Mouse (Mus musculus) liver, embryonic 16.5 days (tissue): ENCODE measurements around the gene Vps33b. TPM values are rescaled to one million over a fixed set of nuclear protein-coding genes. Genes with fewer than 3 reads are reported as not detected.
A peak's percentile ranks its signal among the peaks of the same experiment; 100 is the strongest.

ENCODE experiments used
- ATAC-seq: fragments of 200-750 bp; cut with Nextera tagmentation; 2 replicates; pipeline ENCODE4 v1.8.0; 2017; ENCODE audit warnings: low read depth, mild to moderate bottlenecking, moderate number of reproducible peaks, moderate library complexity
- H3K27ac ChIP-seq: fragments of 300-500 bp; sonication (generic); 2 replicates; pipeline ENCODE4 v1.5.1; 2014; ENCODE audit warnings: mild to moderate bottlenecking, low read length
- H3K27me3 ChIP-seq: fragments of 300-500 bp; sonication (generic); 2 replicates; pipeline ENCODE4 v1.6.1; 2014; ENCODE audit warnings: low read depth, low read length, mixed read lengths; ENCODE audit not compliant: control insufficient read depth, insufficient read depth
- H3K36me3 ChIP-seq: fragments of 300-500 bp; sonication (generic); 2 replicates; pipeline ENCODE4 v1.6.1; 2014; ENCODE audit warnings: mild to moderate bottlenecking; ENCODE audit not compliant: control insufficient read depth, insufficient read depth
- H3K4me1 ChIP-seq: fragments of 300-500 bp; sonication (generic); 2 replicates; pipeline ENCODE4 v1.6.1; 2014; ENCODE audit warnings: low read depth, low read length, mixed read lengths; ENCODE audit not compliant: control insufficient read depth
- H3K4me2 ChIP-seq: fragments of 300-500 bp; sonication (generic); 2 replicates; pipeline ENCODE4 v1.6.1; 2014; ENCODE audit warnings: low read depth, low read length, mixed read lengths
- H3K4me3 ChIP-seq: fragments of 300-500 bp; sonication (generic); 2 replicates; pipeline ENCODE4 v1.5.1; 2014; ENCODE audit warnings: low read depth, mild to moderate bottlenecking, low read length
- H3K9ac ChIP-seq: fragments of 300-500 bp; sonication (generic); 2 replicates; pipeline ENCODE4 v1.6.1; 2014; ENCODE audit warnings: low read depth, low read length
- H3K9me3 ChIP-seq: fragments of 300-500 bp; sonication (generic); replicated peaks from 2 replicates; pipeline ENCODE4 v1.6.1; 2016; ENCODE audit warnings: low read length; ENCODE audit not compliant: control insufficient read depth
- WGBS: fragments of 180-500 bp; shearing (Covaris S2); extraction: QIAGEN DNeasy Blood & Tissue Kit; methylation state at CpG from one replicate; pipeline ENCODE4 v1.1.7; 2014; ENCODE audit not compliant: insufficient replicate concordance; 5-methylcytosine and 5-hydroxymethylcytosine counted together
- polyA plus RNA-seq: library from polyadenylated mRNA; unstranded; fragments of >200 nt; fragmentation: Nextera tagmentation; extraction: Ambion mirVana; gene quantifications from 2 replicates; pipeline ENCODE4 v1.2.1, GENCODE M21; 2015

Vps33b gene
- polyA plus RNA-seq, 1 experiment from 2014 or later: 4.3 TPM

GRCm38 (mm10) chr7:80336932-80337331 is 67.5 kb downstream of the Vps33b start:
- no peak for ATAC-seq
- Histone ChIP-seq H3K9me3 (peaks cover 3% of the 10 kb centered on the region; the same call in 1 of the 2 replicates), H3K4me1 (peaks cover 16% of the 10 kb centered on the region), H3K9ac (no peak overlapping the region), H3K4me3 (no peak overlapping the region), H3K27me3 (no peaks in the 10 kb centered on the region), H3K27ac (no peak overlapping the region), H3K36me3 (peaks cover 16% of the 10 kb centered on the region), H3K4me2 (no peak overlapping the region)
- 71% methylated on average over 3 of the region's 3 CpGs for WGBS

DNA sequence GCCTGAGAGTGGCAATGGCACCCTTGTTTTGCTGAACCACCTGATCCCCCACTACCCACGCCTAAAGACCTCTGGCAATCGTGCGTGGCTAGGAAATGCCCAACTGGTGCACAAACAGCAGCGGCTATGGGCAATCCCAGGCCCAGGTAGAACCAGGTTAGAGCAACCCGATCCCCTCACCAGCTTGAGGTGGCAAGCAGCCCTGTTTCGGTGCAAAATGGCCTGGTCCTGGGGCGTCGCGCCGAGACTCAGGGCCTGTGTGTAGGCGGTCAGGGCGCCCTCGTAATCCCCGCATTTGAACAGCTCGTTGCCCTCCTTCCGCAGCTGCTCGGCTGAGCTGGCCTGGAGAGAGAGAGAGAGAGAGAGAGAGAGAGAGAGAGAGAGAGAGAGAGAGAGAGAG is 69.9 kb downstream of the Vps33b start:
- Histone ChIP-seq H3K9me3 (no peaks in the 10 kb centered on the region), H3K27me3 (no peaks in the 10 kb centered on the region), H3K4me2 (peak overlapping the region; percentile 74), H3K9ac (peak overlapping the region; percentile 73), H3K27ac (no peak overlapping the region), H3K36me3 (peaks cover 3% of the 10 kb centered on the region), H3K4me1 (peaks cover 28% of the 10 kb centered on the region), H3K4me3 (peak overlapping the region; percentile 74)
- 11% methylated on average over 15 of the region's 17 CpGs for WGBS
- ATAC-seq: no peak

- Histone ChIP-seq H3K4me1 (peaks cover 28% of the 10 kb centered on the region), H3K4me2 (peak overlapping the region; percentile 74), H3K36me3 (peaks cover 3% of the 10 kb centered on the region), H3K27ac (peak overlapping the region; percentile 80), H3K9me3 (no peaks in the 10 kb centered on the region), H3K4me3 (peak overlapping the region; percentile 74), H3K27me3 (no peaks in the 10 kb centered on the region), H3K9ac (peak overlapping the region; percentile 76)
- WGBS: under 1% methylated on average over 45 of the region's 45 CpGs
- peak; percentile 98 for ATAC-seq
Observed at GRCm38 (mm10) chr7:80339793-80340628, 70.6 kb downstream of the Vps33b start.

DNA sequence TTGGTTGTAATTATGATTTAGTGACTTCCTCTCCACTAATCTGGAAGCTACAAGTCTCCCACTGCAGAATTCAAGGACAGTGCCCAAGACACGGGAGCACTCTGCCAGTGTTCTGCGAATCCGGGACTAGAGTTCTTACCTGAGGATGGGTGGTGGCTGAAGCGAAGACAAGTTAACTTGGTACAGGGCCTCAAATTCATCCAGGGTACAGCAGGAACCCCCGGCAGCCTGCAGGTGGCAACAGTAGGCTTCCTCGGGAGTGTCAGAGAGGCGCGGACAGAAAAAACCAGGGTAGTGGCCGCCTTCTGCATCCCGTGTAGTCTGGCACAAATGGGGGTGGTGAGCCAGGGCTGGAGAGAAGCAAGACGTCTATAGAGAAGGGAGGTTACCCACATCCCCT is 71.3 kb downstream of the Vps33b start, which contains the start of gene Unc45a:
TSS of gene Unc45a (minus strand) at position 213 of the 400 bp plus-strand sequence.
- WGBS: 2% methylated on average over 11 of the region's 11 CpGs
- no peaks in the 10 kb centered on the region for H3K9me3 ChIP-seq
- ATAC-seq: peak; percentile 56
- H3K27ac ChIP-seq: peak within 1 kb of the TSS; percentile 80
- peaks cover 28% of the 10 kb centered on the region for H3K4me1 ChIP-seq
- peak within 1 kb of the TSS; percentile 74 for H3K4me2 ChIP-seq
- no peaks in the 10 kb centered on the region for H3K27me3 ChIP-seq
- H3K36me3 ChIP-seq: peaks cover 3% of the 10 kb centered on the region
- H3K9ac ChIP-seq: peak within 1 kb of the TSS; percentile 76
- H3K4me3 ChIP-seq: peak within 1 kb of the TSS; percentile 74

Other genes with a start within 250 kb of the Vps33b start
- gene Zfp710, start 244.8 kb upstream of the Vps33b start, polyA plus RNA-seq: 6.8 and 7.4 TPM in 2 replicates
- 204 and 221 TPM in 2 replicates for gene Idh2, start 154.3 kb upstream of the Vps33b start, polyA plus RNA-seq
- 13.4 and 14.4 TPM in 2 replicates for gene Sema4b, start 82.8 kb upstream of the Vps33b start, polyA plus RNA-seq
- gene Cib1, start 36.8 kb upstream of the Vps33b start, polyA plus RNA-seq: 76.4 and 77.0 TPM in 2 replicates
- 1.5 and 1.7 TPM in 2 replicates for gene Gdpgp1, start 36.8 kb upstream of the Vps33b start, polyA plus RNA-seq
- gene Ttll13, start 23.3 kb upstream of the Vps33b start, polyA plus RNA-seq: 0.16 and 0.42 TPM in 2 replicates
- gene Ngrn, start 8.4 kb upstream of the Vps33b start, polyA plus RNA-seq: 26.3 and 27.7 TPM in 2 replicates
- gene Prc1, start 24.8 kb downstream of the Vps33b start, polyA plus RNA-seq: 125 and 133 TPM in 2 replicates
- 2.3 and 2.6 TPM in 2 replicates for gene Rccd1, start 54.8 kb downstream of the Vps33b start, polyA plus RNA-seq
- gene Unc45a, start 71.4 kb downstream of the Vps33b start, polyA plus RNA-seq: 9.0 and 9.3 TPM in 2 replicates
- gene Hddc3, start 73.5 kb downstream of the Vps33b start, polyA plus RNA-seq: 3.1 and 3.5 TPM in 2 replicates
- gene Man2a2, start 101.7 kb downstream of the Vps33b start, polyA plus RNA-seq: 2.6 and 3.1 TPM in 2 replicates
- 16.5 and 18.2 TPM in 2 replicates for gene Fes, start 118.3 kb downstream of the Vps33b start, polyA plus RNA-seq
- gene Furin, start 135.8 kb downstream of the Vps33b start, polyA plus RNA-seq: 5.6 and 6.2 TPM in 2 replicates